21 mouse cellular contexts compared by ENCODE assay signal in genomic region chr4:53688965-53689364, GRCm38 (mm10).
"Had no signal": no experiment of that assay in that cellular context is flagged by ENCODE, and none has a peak within 500 bp of the region (broad histone marks: within the 10 kb centered on the region; RNA-seq: fewer than 3 reads in every experiment).

No protein-coding gene starts in this region.

- DNase-seq: cerebellum, adult 2 months; cerebellum, adult 8-10 months; cerebellum, adult 9-10 months; cerebellum, adult 9-11 months; cerebellum, postnatal 10 days; cerebellum, postnatal 14 days; cerebellum, postnatal 25 days; cerebellum, postnatal 36 days; embryo, embryonic 11 days; forebrain, postnatal 0 days; gastrocnemius, adult 2 months; gastrocnemius, postnatal 10 days; gastrocnemius, postnatal 14 days; gastrocnemius, postnatal 36 days; heart, adult 11 months; heart, adult 18-20 months; heart, adult 2 months had no signal

- ATAC-seq: forebrain, embryonic 13.5 days; forebrain, embryonic 14.5 days; forebrain, embryonic 15.5 days; forebrain, embryonic 16.5 days; forebrain, postnatal 0 days had no signal
